23 mouse cellular contexts compared by ENCODE assay signal in genomic region chr11:93579626-93580025, GRCm38 (mm10).
A peak's percentile ranks its signal among the peaks of the same experiment; 100 is the strongest.
DNase-seq lines count a peak whose midpoint lies in the region; ATAC-seq and TF ChIP-seq lines count a peak whose summit lies in the region.
"Had no signal": no experiment of that assay in that cellular context is flagged by ENCODE, and none has a peak within 500 bp of the region (broad histone marks: within the 10 kb centered on the region; RNA-seq: fewer than 3 reads in every experiment).

No protein-coding gene starts in this region.

- WGBS in cerebellum, adult 2 months = 64% methylated on average over 1 of the region's 1 CpGs
- 100% methylated on average over 1 of the region's 1 CpGs for WGBS in midbrain, embryonic 16.5 days
- WGBS in midbrain, embryonic 11.5 days = 100% methylated on average over 1 of the region's 1 CpGs

- H3K9me3 ChIP-seq in midbrain, embryonic 16.5 days (replicated peaks; ENCODE audit: control insufficient read depth, low read length, poor library complexity, severe bottlenecking) = no peaks in the 10 kb centered on the region
- no peaks in the 10 kb centered on the region for H3K9me3 ChIP-seq in midbrain, embryonic 11.5 days (ENCODE audit: control insufficient read depth, low read length)
- H3K9me3 ChIP-seq: embryonic facial prominence, embryonic 13.5 days; forebrain, embryonic 13.5 days; heart, embryonic 15.5 days; hindbrain, embryonic 13.5 days had no signal

- TF ChIP-seq POLR2A in cerebellum, adult 2 months (IDR thresholded peaks at IDR 0.05; ENCODE audit: borderline replicate concordance, insufficient read depth, low read length) = no peak

- no peak overlapping the region for H3K9ac ChIP-seq in midbrain, embryonic 16.5 days (ENCODE audit: low read depth, low read length)
- H3K9ac ChIP-seq in midbrain, embryonic 11.5 days (ENCODE audit: low read length) = no peak overlapping the region
- H3K9ac ChIP-seq: embryonic facial prominence, embryonic 13.5 days; forebrain, embryonic 13.5 days; forebrain, postnatal 0 days; heart, embryonic 15.5 days; hindbrain, embryonic 13.5 days had no signal

- H3K4me3 ChIP-seq in cerebellum, adult 2 months (replicated peaks; ENCODE audit: insufficient read depth, low read depth, low read length) = no peak overlapping the region
- H3K4me3 ChIP-seq in midbrain, embryonic 16.5 days (ENCODE audit: low read depth, low read length) = no peak overlapping the region
- no peak overlapping the region for H3K4me3 ChIP-seq in midbrain, embryonic 11.5 days (ENCODE audit: low read depth, low read length)
- H3K4me3 ChIP-seq: embryonic facial prominence, embryonic 13.5 days; forebrain, embryonic 13.5 days; heart, adult 2 months; heart, embryonic 15.5 days; hindbrain, embryonic 13.5 days had no signal

- peaks cover 16% of the 10 kb centered on the region for H3K4me1 ChIP-seq in cerebellum, adult 2 months (ENCODE audit: control insufficient read depth, insufficient read depth, low read length)
- H3K4me1 ChIP-seq in midbrain, embryonic 16.5 days (ENCODE audit: control insufficient read depth, insufficient read depth, low read length) = no peaks in the 10 kb centered on the region
- no peaks in the 10 kb centered on the region for H3K4me1 ChIP-seq in midbrain, embryonic 11.5 days (ENCODE audit: control insufficient read depth, insufficient read depth, low read length)
- H3K4me1 ChIP-seq: embryonic facial prominence, embryonic 13.5 days; forebrain, embryonic 13.5 days; heart, embryonic 15.5 days had no signal

- no peaks in the 10 kb centered on the region for H3K27me3 ChIP-seq in cerebellum, adult 2 months (ENCODE audit: control insufficient read depth, insufficient read depth, low read length)
- H3K27me3 ChIP-seq in midbrain, embryonic 16.5 days (ENCODE audit: control insufficient read depth, insufficient read depth, low read depth, low read length) = no peaks in the 10 kb centered on the region
- H3K27me3 ChIP-seq in midbrain, embryonic 11.5 days (ENCODE audit: control insufficient read depth, insufficient read depth, low read length) = no peaks in the 10 kb centered on the region
- H3K27me3 ChIP-seq: embryonic facial prominence, embryonic 13.5 days; forebrain, embryonic 13.5 days; heart, embryonic 15.5 days; hindbrain, embryonic 13.5 days had no signal

- ATAC-seq in cerebellum, adult (ENCODE audit: insufficient number of reproducible peaks, low FRiP score, low TSS enrichment) = no peak
- no peak for ATAC-seq in midbrain, embryonic 16.5 days
- no peak for ATAC-seq in midbrain, embryonic 11.5 days (ENCODE audit: low FRiP score)
- ATAC-seq: CD4-positive, CD25-positive, alpha-beta regulatory T cell, adult 4 months; forebrain, embryonic 13.5 days; forebrain, postnatal 0 days; hindbrain, postnatal 0 days had no signal

- no peaks in the 10 kb centered on the region for H3K36me3 ChIP-seq in midbrain, embryonic 16.5 days (ENCODE audit: control insufficient read depth, insufficient read depth, low read length)
- no peaks in the 10 kb centered on the region for H3K36me3 ChIP-seq in midbrain, embryonic 11.5 days (ENCODE audit: control insufficient read depth, insufficient read depth, low read length)
- H3K36me3 ChIP-seq: embryonic facial prominence, embryonic 13.5 days; G1E; heart, embryonic 15.5 days; hindbrain, embryonic 13.5 days had no signal

- TF ChIP-seq CTCF in cerebellum, adult 2 months (IDR thresholded peaks at IDR 0.05; ENCODE audit: borderline replicate concordance, insufficient read depth, low read depth, low read length) = no peak

- no peak overlapping the region for H3K4me2 ChIP-seq in midbrain, embryonic 16.5 days (ENCODE audit: low read length)
- H3K4me2 ChIP-seq in midbrain, embryonic 11.5 days = no peak overlapping the region
- H3K4me2 ChIP-seq: embryonic facial prominence, embryonic 13.5 days; forebrain, embryonic 13.5 days; heart, embryonic 11.5 days; heart, embryonic 15.5 days; hindbrain, embryonic 13.5 days had no signal

- H3K27ac ChIP-seq in cerebellum, adult 2 months (ENCODE audit: insufficient read depth, low read length) = no peak overlapping the region
- H3K27ac ChIP-seq in midbrain, embryonic 16.5 days (ENCODE audit: low read length) = no peak overlapping the region
- no peak overlapping the region for H3K27ac ChIP-seq in midbrain, embryonic 11.5 days (ENCODE audit: low read depth, low read length)
- H3K27ac ChIP-seq: embryonic facial prominence, embryonic 13.5 days; forebrain, embryonic 13.5 days; heart, adult 2 months; heart, embryonic 15.5 days; hindbrain, embryonic 13.5 days; hindbrain, postnatal 0 days had no signal

- DNase-seq in cerebellum, adult 11 months = peak; percentile 32
- peak; percentile 58 to 69 for DNase-seq in cerebellum, adult 2 months
- DNase-seq in cerebellum, postnatal 10 days = peak; percentile 51 to 61
- no peak for DNase-seq in c-Kit-positive CD71-positive TER-119-positive erythroid progenitor cells, embryonic 14.5 days (ENCODE audit: low spot score)
- no peak for DNase-seq in midbrain, embryonic 11.5 days (ENCODE audit: low spot score, missing footprints)
- DNase-seq: adrenal gland, adult 8-10 months; adrenal gland, postnatal 36 days; B cell, adult 2 months; forebrain, postnatal 0 days; gastrocnemius, postnatal 14 days; heart, adult 2 months; heart, postnatal 14 days; kidney, adult 11 months had no signal

Comparison
In these comparisons a context has a peak if more than half of its experiments do, and no peak if none do; other contexts are left out.
1. DNase-seq: peak in cerebellum, adult 11 months (single experiment), cerebellum, adult 2 months (2 of 2) and cerebellum, postnatal 10 days (2 of 2); none in c-Kit-positive CD71-positive TER-119-positive erythroid progenitor cells, embryonic 14.5 days (single experiment) and midbrain, embryonic 11.5 days (single experiment).